Mouse (Mus musculus) kidney, adult 2 months (tissue): ENCODE measurements around the gene Cp.

Source experiments
- CTCF ChIP-seq: fragments of 200-500 bp; conservative IDR thresholded peaks from 2 replicates; pipeline ENCODE4 v1.5.1; 2011; ENCODE audit warnings: low read depth, mild to moderate bottlenecking, control low read depth, low read length, moderate library complexity, mixed read lengths; ENCODE audit not compliant: insufficient read depth, insufficient read length
- POLR2A ChIP-seq: fragments of 200-500 bp; IDR thresholded peaks from one replicate; pipeline ENCODE4 v1.6.1; 2011; ENCODE audit warnings: low read depth, low read length, control low read depth

- TF ChIP-seq POLR2A (no peak), CTCF (no peak)
Measured at GRCm38 (mm10) chr3:20030807-20031206, 74.0 kb downstream of the Cp start.
